Mouse (Mus musculus) retina, postnatal 7 days (tissue): ENCODE data around the gene Trpv6.

Experiments used
- DNase-seq: peaks from one replicate; pipeline ENCODE4 v3.0.0-alpha.2; 2012; ENCODE audit warnings: low read depth, low spot score

The Trpv6 gene

DNA sequence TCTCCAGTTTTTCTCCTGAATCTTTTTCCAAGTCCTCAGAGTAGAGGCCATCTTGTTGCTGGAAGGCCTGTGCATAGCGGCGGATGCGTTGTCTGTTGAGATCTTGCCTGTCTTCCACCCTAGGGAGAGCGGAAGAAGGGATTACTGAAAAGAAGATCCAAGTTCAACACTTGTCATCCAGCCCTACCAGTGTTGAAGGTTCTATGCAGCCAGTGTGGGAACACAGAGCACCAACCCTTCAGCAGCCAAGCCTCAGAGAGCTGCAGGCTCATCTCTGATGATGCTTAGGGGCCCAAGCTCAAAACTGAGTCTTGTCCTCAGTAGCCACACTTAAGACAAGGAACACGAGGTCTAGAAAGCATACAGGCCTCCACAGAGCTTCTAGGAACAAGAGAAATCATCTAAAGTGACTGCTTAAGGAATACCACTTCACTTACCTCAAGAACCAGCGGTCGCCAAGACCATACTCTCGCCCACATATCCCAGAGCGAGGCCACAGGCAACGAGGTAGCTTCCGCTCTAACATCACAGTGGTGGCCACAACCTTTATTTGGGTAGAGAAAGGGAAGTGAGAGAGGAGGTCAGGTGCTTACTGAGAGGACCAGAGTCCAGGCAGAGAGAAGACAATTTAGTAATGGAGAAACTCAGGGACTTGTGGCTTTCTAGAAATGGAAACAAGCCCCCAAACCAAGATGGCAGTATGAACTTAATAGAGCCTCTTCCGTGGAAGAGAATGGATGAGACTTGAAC, 14.8 kb downstream of the Trpv6 start:
- DNase-seq = no peak

- no peak for DNase-seq
Measured at GRCm38 (mm10) chr6:41620173-41620798, 15.9 kb downstream of the Trpv6 start.

GRCm38 (mm10) chr6:41607637-41608036, 28.6 kb downstream of the Trpv6 start:
- DNase-seq = no peak

DNA sequence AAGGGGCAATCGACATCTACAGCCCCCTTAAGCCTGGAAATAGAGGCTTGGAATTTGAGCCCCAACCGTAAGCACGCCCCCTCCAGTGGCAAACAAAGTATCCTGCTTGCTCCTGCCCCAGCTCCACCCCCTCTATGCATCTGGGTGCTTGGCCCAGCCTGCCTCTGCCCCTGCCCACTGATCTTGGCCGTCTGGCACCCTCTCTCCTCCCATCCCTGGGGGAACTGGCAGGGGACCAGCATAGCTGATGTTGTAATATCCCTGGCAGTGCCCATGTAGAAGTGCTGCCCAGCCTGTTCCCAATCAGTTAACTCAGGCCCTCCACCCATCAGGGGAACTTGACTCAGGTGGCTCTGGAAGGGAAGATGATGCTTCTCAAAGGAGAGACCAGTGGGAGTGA, 30.0 kb downstream of the Trpv6 start:
- DNase-seq = no peak

DNA sequence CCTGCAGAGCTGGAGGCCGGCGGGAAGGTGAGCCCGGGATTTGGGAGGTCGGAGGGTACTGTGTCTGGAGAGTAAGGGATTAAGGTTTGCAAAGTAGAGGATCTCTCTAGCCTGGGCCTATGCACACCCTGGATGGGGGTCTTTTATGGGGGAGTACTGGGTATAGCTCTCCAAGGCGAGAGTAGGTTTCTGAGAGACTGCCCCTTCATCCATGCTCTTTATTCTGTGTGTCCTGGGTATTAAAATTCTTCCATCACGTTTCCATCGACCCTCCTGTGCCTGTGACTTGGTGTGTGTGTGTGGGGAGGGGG, 30.5 kb downstream of the Trpv6 start:
- DNase-seq = no peak

GRCm38 (mm10) chr6:41605061-41605793, 31.0 kb downstream of the Trpv6 start, which contains the start of gene Ephb6:
Ephb6 (plus strand) TSS chr6:41605482.
- DNase-seq = peak; percentile 52

- peak; percentile 32 for DNase-seq
Measured at GRCm38 (mm10) chr6:41604401-41605050, 31.7 kb downstream of the Trpv6 start.

DNA sequence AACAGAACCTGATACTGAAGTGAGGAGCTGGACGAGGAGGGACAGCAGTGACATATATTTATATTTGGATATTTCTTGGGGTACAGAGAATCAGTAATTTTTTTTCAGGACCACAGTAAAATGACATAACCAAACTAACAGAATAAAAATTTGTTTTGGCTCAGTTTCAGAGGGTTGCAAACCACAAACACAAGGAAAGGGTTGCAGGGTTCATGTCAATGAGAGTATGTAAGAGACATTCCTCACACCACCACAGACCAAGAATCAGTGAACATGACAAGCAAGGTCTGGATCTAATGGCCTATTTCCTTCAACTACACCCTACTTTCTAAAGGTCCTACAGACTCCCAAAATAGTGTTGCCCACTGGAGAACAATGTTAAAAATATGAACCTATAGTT, 54.0 kb downstream of the Trpv6 start:
- DNase-seq = no peak

- DNase-seq = no peak
Measured at GRCm38 (mm10) chr6:41581295-41581694, 54.9 kb downstream of the Trpv6 start.

DNA sequence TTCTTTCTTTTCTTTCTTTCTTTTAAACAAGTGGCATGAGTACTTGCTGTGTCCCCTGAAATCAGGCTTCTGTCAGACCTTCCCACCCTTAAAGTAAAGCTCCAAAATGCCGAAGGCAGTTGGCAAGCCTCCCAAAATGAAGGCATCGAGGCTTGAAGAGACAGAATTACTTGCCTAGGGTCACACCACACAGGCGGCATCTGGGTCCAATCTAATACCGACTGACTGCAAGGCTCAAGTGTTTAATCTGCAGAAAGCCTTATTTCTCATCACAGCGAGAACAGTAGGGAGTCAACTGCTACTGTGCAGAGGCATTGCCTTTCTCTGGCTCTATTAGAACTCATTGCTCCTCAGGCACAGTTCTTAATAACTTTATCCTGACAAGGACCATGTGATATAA, 58.9 kb downstream of the Trpv6 start:
- DNase-seq = no peak

DNA sequence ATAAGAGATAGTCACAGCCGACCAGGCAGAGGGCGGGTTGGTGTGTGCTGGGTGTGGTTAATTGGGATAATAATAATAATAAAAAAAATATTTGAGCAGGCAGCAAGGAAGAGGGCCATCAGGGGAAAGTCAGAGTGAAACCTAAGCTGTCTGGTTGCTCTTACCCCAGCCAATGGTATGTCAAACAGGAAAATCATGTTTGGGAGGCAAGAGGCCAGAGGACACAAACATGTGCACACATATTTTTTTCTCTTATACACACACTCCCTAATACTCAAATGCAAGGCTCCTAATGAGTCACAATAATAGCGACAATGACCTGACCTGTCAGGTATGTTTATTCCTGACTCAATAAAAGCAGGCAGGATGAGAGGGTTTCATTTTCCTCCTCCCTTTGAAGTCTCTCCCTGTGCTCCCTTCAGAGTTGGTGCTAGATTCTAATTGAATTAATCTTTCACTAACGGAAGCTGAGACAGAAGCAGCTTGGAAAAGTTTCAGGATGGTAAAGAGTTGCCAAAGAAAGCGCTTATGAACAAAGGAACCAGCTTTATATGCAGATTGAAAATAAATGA, 59.6 kb downstream of the Trpv6 start:
- no peak for DNase-seq
